Mouse (Mus musculus) myocyte (in vitro differentiated cells): ENCODE measurements around the gene Sycp3. TPM values are rescaled to one million over a fixed set of nuclear protein-coding genes. Genes with fewer than 3 reads are reported as not detected.

Experiments used
- H3K27me3 ChIP-seq: one replicate; pipeline ENCODE4 v1.6.1; 2011; ENCODE audit not compliant: control insufficient read depth, insufficient read depth, insufficient read length
- H3K36me3 ChIP-seq: one replicate; pipeline ENCODE4 v1.6.1; 2011; ENCODE audit not compliant: control insufficient read depth, insufficient read depth
- H3K4me2 ChIP-seq: one replicate; pipeline ENCODE4 v1.6.1; 2011; ENCODE audit warnings: low read depth, control low read depth
- H3K4me3 ChIP-seq: one replicate; pipeline ENCODE4 v1.5.1; 2011; ENCODE audit warnings: mild to moderate bottlenecking, control low read depth, moderate library complexity
- H3K79me2 ChIP-seq: one replicate; pipeline ENCODE4 v1.6.1; 2011; ENCODE audit not compliant: control insufficient read depth, insufficient read depth
- H3ac ChIP-seq: one replicate; pipeline ENCODE4 v1.6.1; 2011; ENCODE audit not compliant: control insufficient read depth, insufficient read length
- CEBPB ChIP-seq: IDR thresholded peaks from 2 replicates; pipeline ENCODE4 v1.6.1; 2011; ENCODE audit warnings: mild to moderate bottlenecking, moderate library complexity; ENCODE audit not compliant: poor library complexity, insufficient read depth, severe bottlenecking
- E2F4 ChIP-seq: IDR thresholded peaks from one replicate; pipeline ENCODE4 v1.6.1; 2011; ENCODE audit warnings: mild to moderate bottlenecking, control low read depth, moderate library complexity; ENCODE audit not compliant: insufficient read depth
- MAX ChIP-seq: IDR thresholded peaks from one replicate; pipeline ENCODE4 v1.6.1; 2011; ENCODE audit warnings: low read depth, mild to moderate bottlenecking, control low read depth
- MYOD1 ChIP-seq, 3 experiments: IDR thresholded peaks; one replicate each; pipeline ENCODE4 v1.6.1; 2011; ENCODE audit warnings: control low read depth in 2 of 3, low read depth in 2 of 3, mild to moderate bottlenecking in 2 of 3, moderate library complexity in 1 of 3; ENCODE audit not compliant: insufficient read length in 2 of 3, control insufficient read depth in 1 of 3
- MYOG ChIP-seq, 3 experiments: IDR thresholded peaks; one replicate each; pipeline ENCODE4 v1.6.1; 2011; ENCODE audit warnings: control low read depth in 2 of 3, low read depth in 2 of 3, mild to moderate bottlenecking in 2 of 3; ENCODE audit not compliant: insufficient read length in 2 of 3, control insufficient read depth in 1 of 3, insufficient read depth in 1 of 3
- POLR2A ChIP-seq: IDR thresholded peaks from one replicate; pipeline ENCODE4 v1.6.1; 2011; ENCODE audit warnings: low read depth, mild to moderate bottlenecking, control low read depth, moderate library complexity; ENCODE audit not compliant: insufficient read length
- POLR2AphosphoS2 ChIP-seq: IDR thresholded peaks from one replicate; pipeline ENCODE4 v1.6.1; 2011; ENCODE audit warnings: low read depth, control low read depth; ENCODE audit not compliant: insufficient read length
- REST ChIP-seq: IDR thresholded peaks from one replicate; pipeline ENCODE4 v1.6.1; 2011; ENCODE audit warnings: mild to moderate bottlenecking, control low read depth, moderate library complexity; ENCODE audit not compliant: insufficient read depth, insufficient read length
- SRF ChIP-seq: IDR thresholded peaks from one replicate; pipeline ENCODE4 v1.6.1; 2011; ENCODE audit warnings: low read depth; ENCODE audit not compliant: control insufficient read depth, insufficient read length
- TCF12 ChIP-seq: IDR thresholded peaks from one replicate; pipeline ENCODE4 v1.6.1; 2011; ENCODE audit warnings: mild to moderate bottlenecking, control low read depth; ENCODE audit not compliant: poor library complexity, insufficient read depth, severe bottlenecking
- TCF3 ChIP-seq: IDR thresholded peaks from one replicate; pipeline ENCODE4 v1.6.1; 2011; ENCODE audit warnings: low read depth, control low read depth; ENCODE audit not compliant: insufficient read length
- USF1 ChIP-seq: IDR thresholded peaks from one replicate; pipeline ENCODE4 v1.6.1; 2011; ENCODE audit warnings: low read depth, mild to moderate bottlenecking, control low read depth, moderate library complexity
- polyA plus RNA-seq: library from polyadenylated mRNA; unstranded; fragments of >200 nt; fragmentation: generic; extraction: Trizol; gene quantifications from one replicate; pipeline ENCODE4 v1.2.1, GENCODE M21; 2012; ENCODE audit warnings: missing spikeins

The Sycp3 gene
- polyA plus RNA-seq, result not detected

DNA sequence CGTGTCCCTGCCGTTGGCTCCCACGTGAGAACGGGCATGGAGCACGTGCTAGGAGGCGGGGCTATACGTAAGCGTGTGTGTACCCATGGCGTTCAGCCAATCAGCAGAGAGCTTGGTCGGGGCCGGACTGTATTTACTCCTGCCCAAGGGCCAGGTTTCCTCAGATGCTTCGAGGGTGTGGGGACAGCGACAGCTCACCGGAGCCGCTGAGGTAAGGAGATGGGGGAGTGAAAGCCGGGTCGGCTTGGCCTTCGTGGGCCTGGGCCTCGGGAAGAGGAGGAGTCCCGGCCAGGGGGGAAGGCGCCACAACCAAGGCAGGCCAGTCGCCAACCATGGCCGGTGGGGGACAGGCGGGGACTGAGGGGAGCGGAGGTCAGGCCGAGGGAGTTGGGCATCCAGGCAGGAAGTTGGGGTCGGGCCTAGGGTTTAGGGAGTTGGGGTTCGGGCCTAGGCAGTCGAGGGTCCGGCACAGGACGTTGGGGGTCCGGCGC is at the start of gene Sycp3:
Sycp3 (plus strand) TSS at position 68 of the 491 bp plus-strand sequence.
- Histone ChIP-seq H3K79me2 (no peaks in the 10 kb centered on the region), H3K4me2 (no peak within 1 kb of the TSS), H3K4me3 (no peak within 1 kb of the TSS), H3K27me3 (no peaks in the 10 kb centered on the region), H3K36me3 (no peaks in the 10 kb centered on the region), H3ac (no peak within 1 kb of the TSS)
- no peak for TF ChIP-seq POLR2AphosphoS2
- TF ChIP-seq REST, result no peak
- no peak for TF ChIP-seq POLR2A
- TF ChIP-seq TCF12, result no peak
- TF ChIP-seq MYOD1 (IDR thresholded peaks at IDR 0.05; ENCODE audit: control insufficient read depth in 1 of 3, insufficient read length in 2 of 3, low read depth in 2 of 3), result no peak
- no peak for TF ChIP-seq CEBPB
- TF ChIP-seq TCF3, result no peak
- TF ChIP-seq E2F4, result no peak
- TF ChIP-seq USF1, result no peak
- TF ChIP-seq SRF, result no peak
- no peak for TF ChIP-seq MAX
- TF ChIP-seq MYOG (IDR thresholded peaks at IDR 0.05; ENCODE audit: control insufficient read depth in 1 of 3, insufficient read depth in 1 of 3, insufficient read length in 2 of 3, low read depth in 2 of 3), result no peak

GRCm38 (mm10) chr10:88409751-88410150 is 49.6 kb upstream of the Sycp3 start:
- Histone ChIP-seq H3K36me3 (peaks cover 2% of the 10 kb centered on the region), H3K27me3 (no peaks in the 10 kb centered on the region), H3K4me3 (no peak overlapping the region), H3K79me2 (no peaks in the 10 kb centered on the region), H3K4me2 (no peak overlapping the region), H3ac (no peak overlapping the region)
- TF ChIP-seq USF1 (no peak), TCF12 (no peak), POLR2A (no peak), SRF (no peak), TCF3 (no peak), E2F4 (no peak), REST (no peak), MYOD1 (IDR thresholded peaks at IDR 0.05; ENCODE audit: control insufficient read depth in 1 of 3, insufficient read length in 2 of 3, low read depth in 2 of 3) (no peak), POLR2AphosphoS2 (no peak), MAX (no peak), CEBPB (no peak), MYOG (IDR thresholded peaks at IDR 0.05; ENCODE audit: control insufficient read depth in 1 of 3, insufficient read depth in 1 of 3, insufficient read length in 2 of 3, low read depth in 2 of 3) (no peak)

DNA sequence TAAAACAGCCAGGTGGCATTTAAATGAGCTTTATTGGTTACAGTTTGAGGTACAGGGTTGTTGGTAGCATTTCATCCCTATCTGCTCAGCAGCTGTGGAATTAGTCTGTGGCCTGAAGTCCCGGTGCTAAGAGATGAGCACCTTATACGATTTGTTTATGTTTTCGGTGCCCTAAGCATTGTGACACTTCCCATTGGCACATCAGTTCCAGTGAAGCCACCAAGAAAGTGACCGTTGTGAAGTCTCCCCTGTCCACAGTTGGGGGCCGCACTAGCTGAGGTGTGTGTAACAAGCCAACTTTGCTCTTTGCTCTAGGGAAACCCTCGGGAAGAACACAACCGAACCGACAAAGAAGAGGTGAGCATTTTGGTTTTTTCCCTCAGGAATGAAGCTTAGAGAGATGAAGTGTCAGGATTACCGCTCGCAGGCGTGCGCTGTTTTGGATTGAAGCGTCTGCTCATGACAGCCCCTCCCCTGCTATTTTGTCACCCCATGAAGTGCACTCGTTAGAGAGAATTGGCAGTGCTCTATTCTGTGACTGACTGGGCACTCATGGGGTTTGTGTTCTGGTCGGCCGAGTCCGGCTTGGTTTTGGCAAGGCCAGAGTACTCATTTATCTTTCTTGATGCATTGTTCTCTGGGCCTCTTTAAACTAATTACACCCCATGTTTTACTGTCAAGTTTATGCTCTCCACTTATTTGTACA is 46.9 kb upstream of the Sycp3 start:
- Histone ChIP-seq H3K79me2 (no peaks in the 10 kb centered on the region), H3K36me3 (peaks cover 11% of the 10 kb centered on the region), H3K27me3 (no peaks in the 10 kb centered on the region), H3K4me3 (no peak overlapping the region), H3ac (no peak overlapping the region), H3K4me2 (no peak overlapping the region)
- TF ChIP-seq SRF, result no peak
- no peak for TF ChIP-seq MAX
- no peak for TF ChIP-seq E2F4
- TF ChIP-seq MYOD1 (IDR thresholded peaks at IDR 0.05; ENCODE audit: control insufficient read depth in 1 of 3, insufficient read length in 2 of 3, low read depth in 2 of 3), result no peak
- TF ChIP-seq TCF12, result no peak
- TF ChIP-seq USF1, result no peak

DNA sequence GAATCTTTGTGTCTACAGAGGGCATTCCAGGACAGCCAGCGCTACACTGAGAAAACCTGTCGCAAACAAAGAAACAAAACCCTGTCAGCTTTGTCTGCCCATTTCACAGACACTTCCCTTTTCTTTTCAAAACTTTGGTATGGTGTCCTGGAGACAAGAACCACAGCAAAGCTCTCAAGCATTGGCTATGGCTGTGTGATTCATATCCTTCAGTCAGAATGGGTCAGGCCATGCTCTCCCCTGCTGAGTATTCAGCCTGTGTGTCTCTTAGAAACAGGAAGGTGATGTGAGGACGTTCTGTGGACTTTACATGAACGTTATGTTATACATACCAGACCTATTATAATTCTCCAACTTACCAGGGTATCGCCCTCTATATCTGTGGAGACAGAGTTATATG is 41.7 kb upstream of the Sycp3 start:
- TF ChIP-seq TCF12 (no peak), MYOG (IDR thresholded peaks at IDR 0.05; ENCODE audit: control insufficient read depth in 1 of 3, insufficient read depth in 1 of 3, insufficient read length in 2 of 3, low read depth in 2 of 3) (no peak), MYOD1 (IDR thresholded peaks at IDR 0.05; ENCODE audit: control insufficient read depth in 1 of 3, insufficient read length in 2 of 3, low read depth in 2 of 3) (no peak), REST (no peak), MAX (no peak), TCF3 (no peak), USF1 (no peak), E2F4 (no peak), SRF (no peak)
- no peak overlapping the region for H3ac ChIP-seq
- no peak overlapping the region for H3K4me2 ChIP-seq
- no peak overlapping the region for H3K4me3 ChIP-seq
- H3K36me3 ChIP-seq, result peaks cover 11% of the 10 kb centered on the region
- H3K27me3 ChIP-seq, result no peaks in the 10 kb centered on the region
- H3K79me2 ChIP-seq, result no peaks in the 10 kb centered on the region
